Mouse (Mus musculus) stomach, postnatal 0 days (tissue): ENCODE results near the gene Hexim2.

Source experiments
- CTCF ChIP-seq: IDR thresholded peaks from 2 replicates; pipeline ENCODE4 v1.5.1; 2016; ENCODE audit warnings: antibody characterized with exemption, low read depth, mild to moderate bottlenecking, moderate library complexity
- EP300 ChIP-seq: optimal IDR thresholded peaks from 2 replicates; pipeline ENCODE3; 2016; ENCODE audit warnings: antibody characterized with exemption

DNA sequence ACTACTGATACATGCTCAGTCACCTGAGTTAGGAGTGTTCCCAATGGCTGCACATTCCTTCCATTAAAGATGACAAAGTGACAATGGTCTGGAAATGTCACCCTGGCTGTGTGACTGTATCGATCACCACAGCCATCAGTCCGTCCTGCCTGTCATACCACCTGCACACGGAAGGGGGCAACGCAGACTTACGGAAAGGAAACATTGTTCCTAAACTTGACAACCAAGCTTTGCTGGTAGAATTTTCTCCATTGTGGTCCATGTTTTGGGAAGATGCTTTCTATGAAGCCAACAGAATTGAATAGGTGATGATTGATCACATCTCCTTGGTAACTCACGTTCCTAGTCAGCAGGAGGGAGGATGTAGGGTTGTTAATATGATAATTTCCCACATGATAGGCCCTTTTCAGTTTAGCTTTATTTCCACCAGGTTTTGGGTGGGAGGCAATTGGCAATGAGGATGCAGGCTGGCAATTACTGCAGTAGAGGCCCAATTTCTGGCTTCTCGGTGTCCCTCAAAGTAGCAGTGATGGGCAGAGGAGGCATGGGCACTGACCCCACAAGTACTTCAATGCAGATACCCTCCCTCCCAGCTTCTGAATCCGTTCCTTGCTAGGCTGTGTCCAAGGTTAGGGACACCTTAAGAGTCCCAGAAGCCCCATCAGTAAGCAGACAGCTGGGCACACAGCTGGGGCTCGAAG lies 36.6 kb downstream of the Hexim2 start:
- TF ChIP-seq CTCF (peak; percentile 99), EP300 (no peak)
